Mouse (Mus musculus): ENCODE results near the gene S1pr5. TPM values are rescaled to one million over a fixed set of nuclear protein-coding genes. Genes with fewer than 3 reads are reported as not detected.
"Not testable (repeated sequence)": the region's sequence is repeated elsewhere in the genome, so short reads cannot be mapped to it uniquely, and the experiment has no call there.

The S1pr5 gene
- polyA plus RNA-seq, 1 experiment from 2014 or later = 0.10 TPM

- no peaks in the 10 kb centered on the region for H3K27me3 ChIP-seq (replicated peaks)
- H3K36me3 ChIP-seq = peaks cover 67% of the 10 kb centered on the region
- no peak for ATAC-seq (ENCODE audit: insufficient number of reproducible peaks, low FRiP score)
- H3K27ac ChIP-seq (ENCODE audit: poor library complexity, severe bottlenecking) = no peak overlapping the region
- no peak overlapping the region for H3K4me3 ChIP-seq
- H3K9me3 ChIP-seq (replicated peaks) = no peaks in the 10 kb centered on the region
- no peak overlapping the region for H3K4me2 ChIP-seq
- peaks cover 19% of the 10 kb centered on the region for H3K4me1 ChIP-seq (replicated peaks)
- H3K9ac ChIP-seq = no peak overlapping the region
- 91% methylated on average over 5 of the region's 5 CpGs for WGBS
Observed at GRCm38 (mm10) chr9:21283591-21283990, 35.3 kb upstream of the S1pr5 start.

GRCm38 (mm10) chr9:21277776-21278175 is 29.5 kb upstream of the S1pr5 start:
- Histone ChIP-seq H3K4me1 (replicated peaks) (peaks cover 32% of the 10 kb centered on the region), H3K36me3 (peaks cover 99% of the 10 kb centered on the region), H3K4me3 (no peak overlapping the region), H3K4me2 (no peak overlapping the region), H3K27ac (ENCODE audit: poor library complexity, severe bottlenecking) (no peak overlapping the region), H3K9ac (no peak overlapping the region), H3K9me3 (replicated peaks) (no peaks in the 10 kb centered on the region), H3K27me3 (replicated peaks) (no peaks in the 10 kb centered on the region)
- no peak for ATAC-seq (ENCODE audit: insufficient number of reproducible peaks, low FRiP score)
- WGBS = 92% methylated on average over 5 of the region's 5 CpGs

- no peak overlapping the region for H3K9ac ChIP-seq
- 91% methylated on average over 8 of the region's 8 CpGs for WGBS
- ATAC-seq (ENCODE audit: insufficient number of reproducible peaks, low FRiP score) = no peak
Observed at GRCm38 (mm10) chr9:21276307-21276706, 28.1 kb upstream of the S1pr5 start.

GRCm38 (mm10) chr9:21275727-21276126 is 27.5 kb upstream of the S1pr5 start:
- no peak overlapping the region for H3K4me3 ChIP-seq
- H3K9ac ChIP-seq = no peak overlapping the region
- H3K4me2 ChIP-seq = no peak overlapping the region
- H3K27ac ChIP-seq (ENCODE audit: poor library complexity, severe bottlenecking) = no peak overlapping the region
- peaks cover 32% of the 10 kb centered on the region for H3K4me1 ChIP-seq (replicated peaks)
- H3K9me3 ChIP-seq (replicated peaks) = no peaks in the 10 kb centered on the region
- WGBS = 86% methylated on average over 12 of the region's 12 CpGs
- H3K27me3 ChIP-seq (replicated peaks) = no peaks in the 10 kb centered on the region
- H3K36me3 ChIP-seq = peaks cover 100% of the 10 kb centered on the region
- ATAC-seq (ENCODE audit: insufficient number of reproducible peaks, low FRiP score) = no peak

More at GRCm38 (mm10) chr9:21276307-21276706, 28.1 kb upstream of the S1pr5 start:
- Histone ChIP-seq H3K4me2 (no peak overlapping the region), H3K36me3 (peaks cover 100% of the 10 kb centered on the region), H3K27me3 (replicated peaks) (no peaks in the 10 kb centered on the region), H3K27ac (ENCODE audit: poor library complexity, severe bottlenecking) (no peak overlapping the region), H3K4me1 (replicated peaks) (peaks cover 32% of the 10 kb centered on the region), H3K9me3 (replicated peaks) (no peaks in the 10 kb centered on the region), H3K4me3 (no peak overlapping the region)

GRCm38 (mm10) chr9:21275013-21275710 is 26.9 kb upstream of the S1pr5 start:
- H3K27ac ChIP-seq (ENCODE audit: poor library complexity, severe bottlenecking) = no peak overlapping the region
- peaks cover 32% of the 10 kb centered on the region for H3K4me1 ChIP-seq (replicated peaks)
- no peaks in the 10 kb centered on the region for H3K27me3 ChIP-seq (replicated peaks)
- no peak overlapping the region for H3K9ac ChIP-seq
- WGBS = 75% methylated on average over 7 of the region's 7 CpGs
- 0 out of 2 replicates have a peak, but pooled peaks have one; percentile 31 for ATAC-seq (ENCODE audit: insufficient number of reproducible peaks, low FRiP score)
- no peak overlapping the region for H3K4me2 ChIP-seq
- H3K4me3 ChIP-seq = no peak overlapping the region
- no peaks in the 10 kb centered on the region for H3K9me3 ChIP-seq (replicated peaks)
- H3K36me3 ChIP-seq = peaks cover 100% of the 10 kb centered on the region

GRCm38 (mm10) chr9:21274336-21274735 is 26.1 kb upstream of the S1pr5 start:
- WGBS = 47% methylated on average over 3 of the region's 3 CpGs
- Histone ChIP-seq H3K4me1 (replicated peaks) (peaks cover 32% of the 10 kb centered on the region), H3K4me3 (no peak overlapping the region), H3K27ac (ENCODE audit: poor library complexity, severe bottlenecking) (0 out of 2 replicates have a peak overlapping the region, but pooled peaks have one; percentile 24), H3K36me3 (peaks cover 98% of the 10 kb centered on the region), H3K9me3 (replicated peaks) (no peaks in the 10 kb centered on the region), H3K27me3 (replicated peaks) (no peaks in the 10 kb centered on the region), H3K4me2 (no peak overlapping the region), H3K9ac (no peak overlapping the region)
- ATAC-seq (ENCODE audit: insufficient number of reproducible peaks, low FRiP score) = no peak

GRCm38 (mm10) chr9:21273520-21274228 is 25.4 kb upstream of the S1pr5 start:
- peaks cover 98% of the 10 kb centered on the region for H3K36me3 ChIP-seq
- H3K9ac ChIP-seq = no peak overlapping the region
- H3K4me3 ChIP-seq = no peak overlapping the region
- peak overlapping the region; percentile 24 for H3K27ac ChIP-seq (ENCODE audit: poor library complexity, severe bottlenecking)
- no peak overlapping the region for H3K4me2 ChIP-seq
- H3K4me1 ChIP-seq (replicated peaks) = peaks cover 27% of the 10 kb centered on the region
- no peak for ATAC-seq (ENCODE audit: insufficient number of reproducible peaks, low FRiP score)
- 66% methylated on average over 7 of the region's 7 CpGs for WGBS
- no peaks in the 10 kb centered on the region for H3K9me3 ChIP-seq (replicated peaks)
- no peaks in the 10 kb centered on the region for H3K27me3 ChIP-seq (replicated peaks)

- no peak for ATAC-seq (ENCODE audit: insufficient number of reproducible peaks, low FRiP score)
- Histone ChIP-seq H3K9me3 (replicated peaks) (no peaks in the 10 kb centered on the region), H3K27ac (ENCODE audit: poor library complexity, severe bottlenecking) (peak overlapping the region; percentile 24; the same call in 1 of the 2 replicates), H3K9ac (no peak overlapping the region), H3K4me2 (no peak overlapping the region), H3K4me3 (no peak overlapping the region), H3K4me1 (replicated peaks) (peaks cover 27% of the 10 kb centered on the region), H3K36me3 (peaks cover 98% of the 10 kb centered on the region), H3K27me3 (replicated peaks) (no peaks in the 10 kb centered on the region)
- 85% methylated on average over 8 of the region's 8 CpGs for WGBS
Observed at GRCm38 (mm10) chr9:21273094-21273493, 24.9 kb upstream of the S1pr5 start.

GRCm38 (mm10) chr9:21272391-21272790 is 24.1 kb upstream of the S1pr5 start:
- Histone ChIP-seq H3K9me3 (replicated peaks) (no peaks in the 10 kb centered on the region), H3K27me3 (replicated peaks) (no peaks in the 10 kb centered on the region), H3K4me1 (replicated peaks) (peaks cover 29% of the 10 kb centered on the region), H3K4me2 (no peak overlapping the region), H3K9ac (no peak overlapping the region; the same call in 1 of the 2 replicates), H3K27ac (ENCODE audit: poor library complexity, severe bottlenecking) (no peak overlapping the region), H3K4me3 (no peak overlapping the region), H3K36me3 (peaks cover 97% of the 10 kb centered on the region)
- 90% methylated on average over 9 of the region's 9 CpGs for WGBS
- no peak for ATAC-seq (ENCODE audit: insufficient number of reproducible peaks, low FRiP score)

- H3K27me3 ChIP-seq (replicated peaks); H3K4me3 ChIP-seq; H3K4me2 ChIP-seq; H3K9ac ChIP-seq; H3K9me3 ChIP-seq (replicated peaks); H3K27ac ChIP-seq (ENCODE audit: poor library complexity, severe bottlenecking); ATAC-seq (ENCODE audit: insufficient number of reproducible peaks, low FRiP score): not testable (repeated sequence)
- H3K36me3 ChIP-seq = peaks cover 76% of the 10 kb centered on the region
- H3K4me1 ChIP-seq (replicated peaks) = peaks cover 37% of the 10 kb centered on the region
- WGBS = 89% methylated on average over 5 of the region's 5 CpGs
Observed at GRCm38 (mm10) chr9:21269590-21269989, 21.3 kb upstream of the S1pr5 start.

- WGBS = 94% methylated on average over 16 of the region's 16 CpGs
Observed at GRCm38 (mm10) chr9:21268305-21268704, 20.1 kb upstream of the S1pr5 start.

More at GRCm38 (mm10) chr9:21268305-21268704, 20.1 kb upstream of the S1pr5 start:
- H3K36me3 ChIP-seq = peaks cover 63% of the 10 kb centered on the region
- H3K9me3 ChIP-seq (replicated peaks) = no peaks in the 10 kb centered on the region
- no peak overlapping the region for H3K27ac ChIP-seq (ENCODE audit: poor library complexity, severe bottlenecking)
- no peak overlapping the region for H3K4me3 ChIP-seq
- H3K4me1 ChIP-seq (replicated peaks) = peaks cover 28% of the 10 kb centered on the region
- no peak overlapping the region for H3K4me2 ChIP-seq
- no peak overlapping the region for H3K9ac ChIP-seq
- H3K27me3 ChIP-seq (replicated peaks) = no peaks in the 10 kb centered on the region
- ATAC-seq (ENCODE audit: insufficient number of reproducible peaks, low FRiP score) = no peak
